Comparison of ENCODE assay signal across 19 mouse cellular contexts in genomic region chr6:72518842-72519241, GRCm38 (mm10). TPM values are rescaled to one million over a fixed set of nuclear protein-coding genes. Genes with fewer than 3 reads are reported as not detected.
A peak's percentile ranks its signal among the peaks of the same experiment; 100 is the strongest.
DNase-seq lines count a peak whose midpoint lies in the region; ATAC-seq lines count a peak whose summit lies in the region.
"Had no signal": no experiment of that assay in that cellular context is flagged by ENCODE, and none has a peak within 500 bp of the region (broad histone marks: within the 10 kb centered on the region; RNA-seq: fewer than 3 reads in every experiment).

No protein-coding gene starts in this region.

- no peak; the same call in 1 of the 2 replicates for ATAC-seq in forebrain, embryonic 14.5 days
- ATAC-seq in hindbrain, embryonic 16.5 days: no peak
- ATAC-seq in neural tube, embryonic 12.5 days (ENCODE audit: low FRiP score, low read depth): no peak
- ATAC-seq: intestine, postnatal 0 days; liver, embryonic 12.5 days had no signal

- no peaks in the 10 kb centered on the region for H3K27me3 ChIP-seq in forebrain, embryonic 14.5 days (replicated peaks; ENCODE audit: control insufficient read depth, insufficient read depth, low read length)
- H3K27me3 ChIP-seq in hindbrain, embryonic 16.5 days (replicated peaks; ENCODE audit: control insufficient read depth, insufficient read depth, low read length): no peaks in the 10 kb centered on the region
- no peaks in the 10 kb centered on the region for H3K27me3 ChIP-seq in neural tube, embryonic 12.5 days (replicated peaks)
- H3K27me3 ChIP-seq: embryonic facial prominence, embryonic 12.5 days had no signal

- no peak overlapping the region for H3K4me3 ChIP-seq in forebrain, embryonic 14.5 days (ENCODE audit: low read depth, low read length)
- no peak overlapping the region for H3K4me3 ChIP-seq in hindbrain, embryonic 16.5 days (ENCODE audit: low read length)
- H3K4me3 ChIP-seq in neural tube, embryonic 12.5 days: no peak overlapping the region
- H3K4me3 ChIP-seq: embryonic facial prominence, embryonic 12.5 days; heart, adult 2 months; liver, embryonic 12.5 days had no signal

- no peaks in the 10 kb centered on the region for H3K36me3 ChIP-seq in forebrain, embryonic 14.5 days (ENCODE audit: control insufficient read depth, insufficient read depth, low read length)
- no peaks in the 10 kb centered on the region for H3K36me3 ChIP-seq in hindbrain, embryonic 16.5 days (ENCODE audit: control insufficient read depth, insufficient read depth, low read length)
- no peaks in the 10 kb centered on the region for H3K36me3 ChIP-seq in neural tube, embryonic 12.5 days
- H3K36me3 ChIP-seq: embryonic facial prominence, embryonic 12.5 days; liver, embryonic 12.5 days had no signal

- peaks cover 21% of the 10 kb centered on the region for H3K4me1 ChIP-seq in forebrain, embryonic 14.5 days (ENCODE audit: control insufficient read depth, insufficient read depth, low read length)
- H3K4me1 ChIP-seq in hindbrain, embryonic 16.5 days (ENCODE audit: control insufficient read depth, insufficient read depth, low read depth, low read length): peaks cover 19% of the 10 kb centered on the region
- H3K4me1 ChIP-seq in neural tube, embryonic 12.5 days: peaks cover 30% of the 10 kb centered on the region

- H3K27ac ChIP-seq in forebrain, embryonic 14.5 days (ENCODE audit: low read depth, low read length): peak overlapping the region; percentile 94
- H3K27ac ChIP-seq in hindbrain, embryonic 16.5 days (ENCODE audit: low read depth, low read length): peak overlapping the region; percentile 95
- H3K27ac ChIP-seq in neural tube, embryonic 12.5 days: peak overlapping the region; percentile 79
- H3K27ac ChIP-seq: embryonic facial prominence, embryonic 12.5 days; heart, adult 2 months; liver, embryonic 12.5 days had no signal

- DNase-seq in heart, adult 11 months: peak; percentile 90
- no peak for DNase-seq in heart, postnatal 25 days (ENCODE audit: low spot score)
- DNase-seq in forebrain, embryonic 14.5 days (ENCODE audit: low spot score): no peak
- DNase-seq in gastrocnemius, postnatal 25 days: no peak
- DNase-seq in ovary, postnatal 36 days (ENCODE audit: low spot score): no peak
- no peak for DNase-seq in adrenal gland, postnatal 4 days (ENCODE audit: low spot score in 2 of 2)
- DNase-seq: adrenal gland, postnatal 36 days; cerebellum, postnatal 10 days; heart, adult 2 months; heart, postnatal 10 days; kidney, postnatal 25 days; lung, postnatal 36 days; right cerebral cortex, postnatal 14 days; thymus, adult 2 months had no signal

- 79% methylated on average over 1 of the region's 1 CpGs for WGBS in forebrain, embryonic 14.5 days
- WGBS in hindbrain, embryonic 16.5 days: 88% methylated on average over 1 of the region's 1 CpGs
- WGBS in neural tube, embryonic 12.5 days: 86% methylated on average over 1 of the region's 1 CpGs

- H3K9ac ChIP-seq in forebrain, embryonic 14.5 days (ENCODE audit: low read length): no peak overlapping the region
- H3K9ac ChIP-seq in hindbrain, embryonic 16.5 days (ENCODE audit: low read depth, low read length): peak overlapping the region; percentile 7; the same call in 1 of the 2 replicates
- no peak overlapping the region for H3K9ac ChIP-seq in neural tube, embryonic 12.5 days
- H3K9ac ChIP-seq: embryonic facial prominence, embryonic 12.5 days; liver, embryonic 12.5 days had no signal

- no peaks in the 10 kb centered on the region for H3K9me3 ChIP-seq in forebrain, embryonic 14.5 days (replicated peaks; ENCODE audit: control insufficient read depth, low read length)
- no peaks in the 10 kb centered on the region for H3K9me3 ChIP-seq in hindbrain, embryonic 16.5 days (ENCODE audit: control insufficient read depth, low read length)
- H3K9me3 ChIP-seq in neural tube, embryonic 12.5 days: no peaks in the 10 kb centered on the region
- H3K9me3 ChIP-seq: embryonic facial prominence, embryonic 12.5 days; liver, embryonic 12.5 days had no signal

- peak overlapping the region; percentile 23; the same call in 1 of the 2 replicates for H3K4me2 ChIP-seq in forebrain, embryonic 14.5 days (ENCODE audit: low read length)
- no peak overlapping the region; the same call in 1 of the 2 replicates for H3K4me2 ChIP-seq in hindbrain, embryonic 16.5 days (ENCODE audit: low read length)
- peak overlapping the region; percentile 48; the same call in 1 of the 2 replicates for H3K4me2 ChIP-seq in neural tube, embryonic 12.5 days (replicated peaks)
- H3K4me2 ChIP-seq: liver, embryonic 12.5 days had no signal

- intact Hi-C loops in heart, postnatal 25 days (cut with DNase I): no loop called here

RNA-seq across cellular contexts. Expression of gene Sh2d6, which starts 2.7 kb away (rescaled TPM):
- not detected for total RNA-seq in heart, postnatal 25 days (2021)
- 0.60 TPM in 1 of 2 replicates, not detected in the other for polyA plus RNA-seq in forebrain, embryonic 14.5 days (2014; fragmentation: Nextera tagmentation; extraction: Ambion mirVana)
- 0.29 and 0.36 TPM in 2 replicates for polyA plus RNA-seq in hindbrain, embryonic 16.5 days (2015; fragmentation: Nextera tagmentation; extraction: Ambion mirVana)
- polyA plus RNA-seq in neural tube, embryonic 12.5 days (2016; fragmentation: Nextera tagmentation; extraction: Ambion mirVana): 0.34 and 0.96 TPM in 2 replicates
- total RNA-seq in gastrocnemius, postnatal 25 days (2021): 1 to 10 TPM in 1 of 2 experiments, under 1 TPM in 1; 1.00 to 1.3 TPM
- total RNA-seq in adrenal gland, postnatal 4 days (2021): under 1 TPM; 0.76 to 0.78 TPM
- total RNA-seq: heart, adult 2 months had no signal
- polyA plus RNA-seq: embryonic facial prominence, embryonic 12.5 days; liver, embryonic 12.5 days had no signal

RNA-seq across cellular contexts. Expression of gene Capg, which starts 25.3 kb away (rescaled TPM):
- total RNA-seq in heart, postnatal 25 days (2021): 1 to 10 TPM; 6.5 to 8.7 TPM
- 6.0 and 6.3 TPM in 2 replicates for polyA plus RNA-seq in forebrain, embryonic 14.5 days (2014; fragmentation: Nextera tagmentation; extraction: Ambion mirVana)
- polyA plus RNA-seq in hindbrain, embryonic 16.5 days (2015; fragmentation: Nextera tagmentation; extraction: Ambion mirVana): 9.0 and 10.2 TPM in 2 replicates
- polyA plus RNA-seq in neural tube, embryonic 12.5 days (2016; fragmentation: Nextera tagmentation; extraction: Ambion mirVana): 11.6 and 13.7 TPM in 2 replicates
- total RNA-seq in gastrocnemius, postnatal 25 days (2021): 10 to 100 TPM in 1 of 2 experiments, 1 to 10 TPM in 1; 8.1 to 10.5 TPM
- total RNA-seq in adrenal gland, postnatal 4 days (2021): 10 to 100 TPM; 48.9 to 55.2 TPM

Comparison
In these comparisons a context has a peak if more than half of its experiments do, and no peak if none do; other contexts are left out.
1. RNA of gene Capg, which starts 25.3 kb away (total RNA-seq): 48.9 to 55.2 TPM in adrenal gland, postnatal 4 days; 8.1 to 10.5 TPM in gastrocnemius, postnatal 25 days and 6.5 to 8.7 TPM in heart, postnatal 25 days; every median in the first group is over 4 times any median in the second.
2. Peak in every context shown above with its lines, with median percentiles within 50 percentile points of each other: H3K27ac ChIP-seq.